Mouse (Mus musculus): ENCODE measurements at regions not wholly inside any gene's neighbourhood (a gene's known extent, or its start where the extent isn't known, plus 50 kb on each side); places are given as distances from the start of the nearest gene placed in this dataset.
A peak's percentile ranks its signal among the peaks of the same experiment; 100 is the strongest.
"Not testable (repeated sequence)": the region's sequence is repeated elsewhere in the genome, so short reads cannot be mapped to it uniquely, and the experiment has no call there.

GRCm38 (mm10) chr6:24384193-24384888 is 130.5 kb downstream of the Iqub start:
- DNase-seq (ENCODE audit: low spot score in 2 of 2) = no peak

DNA sequence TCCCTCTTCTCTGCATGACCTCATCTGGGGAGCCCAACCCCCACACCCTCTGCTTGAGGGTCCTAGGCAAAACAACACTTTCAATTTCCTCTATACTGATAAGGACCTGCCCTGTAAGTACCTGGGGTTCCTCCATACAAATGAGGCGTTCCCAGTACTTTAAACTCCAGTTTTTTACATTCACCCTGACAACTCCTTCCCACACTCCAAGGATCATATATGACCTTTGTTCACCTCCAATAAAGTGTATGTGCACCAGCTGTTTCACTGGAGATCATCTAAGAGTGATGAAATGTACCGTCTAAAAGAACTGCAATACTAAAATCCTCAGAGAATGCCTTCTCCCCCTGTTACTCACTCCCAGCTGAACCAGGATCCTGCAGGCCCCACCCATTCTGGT is 135.0 kb downstream of the Iqub start:
- no peak for DNase-seq (ENCODE audit: low spot score in 2 of 2)

DNA sequence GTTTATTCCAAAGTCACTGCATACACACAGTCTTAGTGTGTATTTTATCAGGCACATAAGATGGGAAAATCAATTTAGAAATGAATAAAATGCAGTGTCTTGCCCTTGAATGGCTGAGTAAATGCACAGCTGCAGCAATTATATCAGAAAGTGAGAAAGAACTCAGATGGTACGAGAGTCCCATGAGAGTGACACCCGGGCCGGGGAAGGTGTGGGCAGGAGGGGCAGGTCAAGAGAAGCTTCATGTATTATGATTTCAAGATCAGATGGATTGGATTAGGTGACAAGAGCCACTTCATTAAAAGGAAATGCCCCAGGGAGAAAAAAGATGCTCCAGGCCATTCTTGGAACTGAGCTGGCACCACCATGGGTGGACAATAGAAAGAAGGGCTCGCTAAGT is 138.1 kb downstream of the Iqub start:
- no peak for DNase-seq (ENCODE audit: low spot score in 2 of 2)

DNA sequence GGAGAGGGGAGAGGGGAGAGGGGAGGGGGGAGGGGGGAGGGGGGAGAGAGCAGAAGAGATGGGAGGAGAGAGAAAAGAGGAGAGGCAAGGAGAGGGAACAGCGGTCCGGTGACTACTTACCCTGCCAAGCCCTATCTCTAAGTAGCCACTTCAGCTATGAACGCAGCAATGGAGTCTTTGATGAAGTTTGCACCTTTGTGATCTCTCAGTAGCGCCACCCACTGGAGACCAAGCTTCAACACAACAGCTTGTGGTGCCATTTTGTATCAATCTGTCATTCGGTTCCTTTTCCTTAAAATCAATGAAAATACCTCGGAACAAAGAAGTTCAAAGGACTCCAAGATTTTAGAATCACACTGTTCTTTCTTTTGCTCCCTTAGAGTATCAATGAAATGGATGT is 141.7 kb downstream of the Iqub start:
- DNase-seq (ENCODE audit: low spot score in 2 of 2) = no peak

GRCm38 (mm10) chr6:24371680-24372079 is 143.2 kb downstream of the Iqub start:
- DNase-seq (ENCODE audit: low spot score in 2 of 2) = no peak

- peak; percentile 21 to 42 for DNase-seq (ENCODE audit: low spot score in 2 of 2)
Measured at GRCm38 (mm10) chr6:24350882-24351281, 164.0 kb downstream of the Iqub start.

- DNase-seq (ENCODE audit: low spot score in 2 of 2) = no peak
Measured at GRCm38 (mm10) chr6:24348481-24349062, 166.3 kb downstream of the Iqub start.

GRCm38 (mm10) chr6:24347745-24348480 is 167.0 kb downstream of the Iqub start:
- DNase-seq (ENCODE audit: low spot score in 2 of 2) = no peak

- DNase-seq (ENCODE audit: low spot score in 2 of 2) = no peak
Measured at GRCm38 (mm10) chr6:24342471-24342870, 172.4 kb downstream of the Iqub start.

GRCm38 (mm10) chr6:24342056-24342455 is 172.8 kb downstream of the Iqub start:
- no peak for DNase-seq (ENCODE audit: low spot score in 2 of 2)

DNA sequence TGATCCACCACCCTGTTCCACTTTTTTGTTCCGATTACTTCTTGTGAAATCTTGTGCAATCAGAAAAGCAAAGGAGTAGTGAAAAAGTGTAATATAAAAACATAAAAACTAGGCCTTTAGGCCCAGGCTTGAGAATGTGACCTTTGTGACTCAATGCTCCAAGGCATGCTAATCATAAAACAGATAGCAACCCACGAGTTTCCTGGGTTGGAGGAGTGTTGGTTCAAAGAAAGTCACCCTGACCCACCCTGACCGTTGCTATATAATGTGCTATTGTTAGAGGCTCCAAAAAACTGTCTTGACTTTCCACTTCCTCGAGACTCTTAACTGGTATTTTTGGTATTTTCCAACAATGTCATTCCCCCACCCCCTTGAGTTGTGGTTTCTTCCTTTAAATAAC is 172.2 kb upstream of the Slc13a1 start:
- DNase-seq (ENCODE audit: low spot score in 2 of 2) = not testable (repeated sequence)

GRCm38 (mm10) chr6:24325215-24325614 is 157.3 kb upstream of the Slc13a1 start:
- DNase-seq (ENCODE audit: low spot score in 2 of 2) = peak in 1 of 2 experiments; percentile 24

GRCm38 (mm10) chr6:24324718-24325117 is 156.8 kb upstream of the Slc13a1 start:
- DNase-seq (ENCODE audit: low spot score in 2 of 2) = no peak

GRCm38 (mm10) chr6:24322371-24322770 is 154.5 kb upstream of the Slc13a1 start:
- no peak for DNase-seq (ENCODE audit: low spot score in 2 of 2)

DNA sequence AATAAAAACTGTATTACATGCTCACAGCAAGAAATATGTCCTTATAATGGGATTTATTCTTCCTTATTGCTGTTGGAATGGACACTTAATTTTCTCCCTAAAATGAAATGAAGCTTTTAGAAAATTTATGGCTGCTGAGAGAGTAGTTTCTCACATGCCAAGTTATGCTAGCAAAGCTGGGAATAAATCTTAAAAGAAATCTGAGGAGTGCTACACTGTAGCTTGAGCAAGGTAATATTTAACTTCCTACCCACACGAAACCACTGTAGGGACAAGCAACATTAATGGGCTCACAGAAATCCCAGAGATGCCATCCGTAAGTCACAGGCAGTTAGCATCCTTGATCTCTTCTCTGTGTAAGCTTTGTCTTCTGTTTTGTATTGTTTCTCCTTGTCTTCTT is 151.0 kb upstream of the Slc13a1 start:
- no peak for DNase-seq (ENCODE audit: low spot score in 2 of 2)

GRCm38 (mm10) chr6:24310675-24311074 is 142.8 kb upstream of the Slc13a1 start:
- no peak for DNase-seq (ENCODE audit: low spot score in 2 of 2)

DNA sequence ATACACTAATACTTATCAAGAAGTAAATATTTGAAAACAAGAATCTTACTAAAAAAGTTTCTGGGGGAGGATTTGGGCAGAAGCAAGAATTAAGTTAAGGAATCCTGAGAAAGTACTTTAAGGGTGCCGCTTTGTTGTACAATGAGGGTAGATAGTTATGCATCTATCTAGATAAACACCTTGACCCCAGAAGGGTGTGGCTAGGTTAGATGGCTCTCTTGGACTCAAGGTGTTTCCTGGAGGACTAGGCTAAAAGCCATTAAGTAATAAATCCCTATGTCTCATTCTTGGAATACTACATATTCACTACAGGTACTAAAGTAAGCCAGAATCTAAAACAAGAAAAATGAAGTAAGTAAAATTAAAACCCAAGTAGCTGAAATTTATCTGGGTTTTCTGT is 141.9 kb upstream of the Slc13a1 start:
- no peak for DNase-seq (ENCODE audit: low spot score in 2 of 2)

- no peak for DNase-seq (ENCODE audit: low spot score in 2 of 2)
Measured at GRCm38 (mm10) chr6:24301681-24302080, 133.8 kb upstream of the Slc13a1 start.

DNA sequence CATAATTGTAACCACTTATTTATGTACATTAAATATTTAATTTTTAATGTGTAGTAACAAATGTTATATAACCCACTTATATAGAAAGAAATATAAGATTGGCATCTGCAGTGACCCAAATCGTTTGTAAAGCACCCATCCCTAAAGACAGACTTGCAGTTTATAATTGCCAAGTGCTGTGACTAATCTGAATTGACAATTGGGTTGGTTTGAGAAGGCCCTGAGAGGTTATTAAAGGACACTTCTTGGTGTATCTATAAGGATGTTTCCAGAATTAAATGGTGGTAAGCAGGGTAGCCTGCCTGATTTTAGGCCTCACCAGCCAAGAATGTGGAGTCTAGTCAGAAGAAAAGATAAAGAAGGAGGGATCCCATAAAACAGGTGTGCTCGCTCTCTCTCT is 133.3 kb upstream of the Slc13a1 start:
- DNase-seq (ENCODE audit: low spot score in 2 of 2) = no peak

- no peak for DNase-seq (ENCODE audit: low spot score in 2 of 2)
Measured at GRCm38 (mm10) chr6:24298562-24299212, 130.8 kb upstream of the Slc13a1 start.

DNA sequence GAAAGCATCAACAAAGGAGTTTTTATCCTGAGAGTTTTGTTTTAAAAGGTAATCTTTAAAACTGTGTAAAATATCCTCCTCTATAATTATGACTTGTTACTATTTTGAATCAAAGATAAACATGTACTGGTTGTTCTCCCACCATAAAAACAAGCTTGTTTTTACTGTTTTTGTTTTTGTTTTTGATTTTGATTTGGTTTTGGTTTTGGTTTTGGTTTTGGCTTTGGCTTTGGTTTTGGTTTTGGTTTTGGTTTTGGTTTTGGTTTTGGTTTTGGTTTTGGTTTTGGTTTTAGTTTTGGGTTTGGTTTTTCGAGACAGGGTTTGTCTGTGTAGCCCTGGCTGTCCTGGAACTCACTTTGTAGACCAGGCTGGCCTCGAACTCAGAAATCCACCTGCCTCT is 120.9 kb upstream of the Slc13a1 start:
- DNase-seq (ENCODE audit: low spot score in 2 of 2) = not testable (repeated sequence)

DNA sequence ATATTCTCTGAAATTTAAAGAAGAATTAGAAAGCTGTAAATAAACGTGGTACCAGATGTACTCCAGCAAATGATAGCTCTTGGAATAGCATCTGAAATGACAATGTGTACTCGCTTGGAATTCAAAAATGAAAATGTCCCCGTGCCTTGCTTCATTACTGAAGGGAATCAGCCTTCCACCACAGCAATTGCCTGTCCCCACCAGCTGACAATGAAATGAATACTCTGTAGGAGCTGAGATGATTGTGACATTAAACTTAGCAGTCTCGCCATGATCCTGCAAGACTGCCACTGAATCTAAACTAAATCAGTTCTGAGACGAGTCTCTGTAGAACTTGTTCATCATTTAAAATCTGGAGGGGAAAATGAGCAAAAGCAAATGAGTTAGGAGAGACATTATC is 104.9 kb upstream of the Slc13a1 start:
- peak; percentile 7 to 13 for DNase-seq (ENCODE audit: low spot score in 2 of 2)

Data from layer of hippocampus, postnatal 10 days (tissue).